Mouse (Mus musculus) G1E (cell line): Measurements from ENCODE around the gene Nudc. TPM values are rescaled to one million over a fixed set of nuclear protein-coding genes. Genes with fewer than 3 reads are reported as not detected.

Source experiments
- ATAC-seq: 2 replicates; pipeline ENCODE4 v1.8.0; 2016; ENCODE audit warnings: mild to moderate bottlenecking; ENCODE audit not compliant: insufficient number of reproducible peaks, poor library complexity, low FRiP score, severe bottlenecking; ENCODE audit errors: extremely low read depth
- DNase-seq: peaks from one replicate; pipeline ENCODE4 v3.0.0; 2012; ENCODE audit warnings: low spot score
- H3K27me3 ChIP-seq: 2 replicates; pipeline ENCODE4 v1.6.1; 2012; ENCODE audit warnings: mild to moderate bottlenecking, low read length, inconsistent platforms; ENCODE audit not compliant: insufficient read depth
- H3K36me3 ChIP-seq: replicated peaks from 2 replicates; pipeline ENCODE3; 2012; ENCODE audit warnings: mild to moderate bottlenecking, inconsistent platforms
- H3K4me1 ChIP-seq: 2 replicates; pipeline ENCODE4 v1.6.1; 2012; ENCODE audit warnings: low read depth, low read length, inconsistent platforms, mixed read lengths; ENCODE audit not compliant: insufficient read depth
- H3K4me3 ChIP-seq: 2 replicates; pipeline ENCODE4 v1.5.1; 2012; ENCODE audit warnings: low read depth, mild to moderate bottlenecking, inconsistent platforms, low read length, moderate library complexity, mixed read lengths
- H3K9me3 ChIP-seq: replicated peaks from 2 replicates; pipeline ENCODE4 v1.6.1; 2012; ENCODE audit warnings: inconsistent platforms
- CTCF ChIP-seq: IDR thresholded peaks from 2 replicates; pipeline ENCODE4 v1.5.1; 2012; ENCODE audit warnings: low read depth, low read length, inconsistent platforms, mixed read lengths
- GATA1 ChIP-seq: IDR thresholded peaks from 2 replicates; pipeline ENCODE4 v1.6.1; 2012; ENCODE audit warnings: borderline replicate concordance, low read length, inconsistent platforms, mixed read lengths
- GATA2 ChIP-seq: IDR thresholded peaks from 2 replicates; pipeline ENCODE4 v1.6.1; 2012; ENCODE audit warnings: low read depth, low read length, inconsistent platforms, borderline replicate concordance
- POLR2AphosphoS5 ChIP-seq: IDR thresholded peaks from 2 replicates; pipeline ENCODE4 v1.6.1; 2012; ENCODE audit warnings: low read depth, low read length, inconsistent platforms; ENCODE audit not compliant: insufficient replicate concordance
- TAL1 ChIP-seq: conservative IDR thresholded peaks from 2 replicates; pipeline ENCODE4 v1.6.1; 2012; ENCODE audit warnings: low read depth, low read length, inconsistent platforms, mixed read lengths
- polyA plus RNA-seq: library from polyadenylated mRNA; stranded (reverse); fragments of >175 nt; gene quantifications from 2 replicates; pipeline ENCODE4 v1.2.3, GENCODE M21; 2012
- total RNA-seq, 2 experiments: library from RNA; stranded (forward) in 1 of 2; stranded (reverse) in 1 of 2; fragments of 200-1000 nt in 1 of 2; fragments of >200 nt in 1 of 2; fragmentation: Nextera tagmentation in 1 of 2; gene quantifications; 2 replicates each; pipeline ENCODE4 v1.2.3; 2014 to 2017

Nudc gene
- total and polyA plus RNA-seq, 3 experiments = 150 to 629 (median 220) TPM

- H3K4me3 ChIP-seq = peak overlapping the region; percentile 92
- H3K9me3 ChIP-seq = no peaks in the 10 kb centered on the region
- no peak for ATAC-seq
- peak; percentile 36 for DNase-seq
- H3K36me3 ChIP-seq = peaks cover 34% of the 10 kb centered on the region
- TF ChIP-seq GATA1 (no peak), POLR2AphosphoS5 (no peak), GATA2 (no peak), TAL1 (no peak), CTCF (no peak)
- H3K27me3 ChIP-seq = no peaks in the 10 kb centered on the region; the same call in 1 of the 2 replicates
- peaks cover 21% of the 10 kb centered on the region for H3K4me1 ChIP-seq
Observed at GRCm38 (mm10) chr4:133574843-133575202, 29.0 kb upstream of the Nudc start.

- H3K27me3 ChIP-seq = no peaks in the 10 kb centered on the region; the same call in 1 of the 2 replicates
- H3K9me3 ChIP-seq = no peaks in the 10 kb centered on the region
- peak within 1 kb of the TSS; percentile 92 for H3K4me3 ChIP-seq
- TF ChIP-seq GATA1 (no peak), CTCF (no peak), GATA2 (no peak), POLR2AphosphoS5 (no peak), TAL1 (no peak)
- peaks cover 17% of the 10 kb centered on the region for H3K4me1 ChIP-seq
- peak; percentile 88 for DNase-seq
- ATAC-seq = peak; percentile 56; the same call in 1 of the 2 replicates
- H3K36me3 ChIP-seq = peaks cover 28% of the 10 kb centered on the region
Observed at GRCm38 (mm10) chr4:133574070-133574842, 28.5 kb upstream of the Nudc start, which contains the start of gene Gpatch3. Gene Gpatch3, plus strand, starts transcription at chr4:133574745.

GRCm38 (mm10) chr4:133570066-133570466 lies 24.3 kb upstream of the Nudc start:
- no peaks in the 10 kb centered on the region for H3K9me3 ChIP-seq
- DNase-seq (no peak), ATAC-seq (no peak)
- H3K4me3 ChIP-seq = no peak overlapping the region
- peaks cover 9% of the 10 kb centered on the region for H3K4me1 ChIP-seq
- H3K27me3 ChIP-seq = no peaks in the 10 kb centered on the region; the same call in 1 of the 2 replicates
- TF ChIP-seq GATA2 (no peak), TAL1 (no peak), GATA1 (no peak), POLR2AphosphoS5 (no peak), CTCF (no peak)
- peaks cover 5% of the 10 kb centered on the region for H3K36me3 ChIP-seq

GRCm38 (mm10) chr4:133569291-133570065 lies 23.7 kb upstream of the Nudc start:
- Histone ChIP-seq H3K36me3 (peaks cover 5% of the 10 kb centered on the region), H3K4me3 (no peak overlapping the region), H3K4me1 (peaks cover 9% of the 10 kb centered on the region), H3K9me3 (peaks cover 1% of the 10 kb centered on the region; the same call in 1 of the 2 replicates), H3K27me3 (no peaks in the 10 kb centered on the region; the same call in 1 of the 2 replicates)
- TF ChIP-seq GATA1 (no peak), GATA2 (no peak), TAL1 (no peak), POLR2AphosphoS5 (no peak), CTCF (no peak)
- ATAC-seq (no peak), DNase-seq (no peak)

- Histone ChIP-seq H3K36me3 (no peaks in the 10 kb centered on the region), H3K27me3 (peaks cover 4% of the 10 kb centered on the region; the same call in 1 of the 2 replicates), H3K4me3 (no peak overlapping the region), H3K9me3 (peaks cover 2% of the 10 kb centered on the region; the same call in 1 of the 2 replicates), H3K4me1 (0 out of 2 replicates have a peak, but pooled peaks cover 3% of the 10 kb centered on the region)
- ATAC-seq (no peak), DNase-seq (no peak)
- TF ChIP-seq TAL1 (no peak), GATA2 (no peak), POLR2AphosphoS5 (no peak), CTCF (no peak), GATA1 (no peak)
Observed at GRCm38 (mm10) chr4:133567251-133567650, 21.5 kb upstream of the Nudc start.

- no peak for DNase-seq
- Histone ChIP-seq H3K4me1 (0 out of 2 replicates have a peak, but pooled peaks cover 3% of the 10 kb centered on the region), H3K4me3 (no peak overlapping the region), H3K36me3 (no peaks in the 10 kb centered on the region), H3K27me3 (peaks cover 20% of the 10 kb centered on the region), H3K9me3 (peaks cover 2% of the 10 kb centered on the region; the same call in 1 of the 2 replicates)
- TF ChIP-seq GATA1 (no peak), TAL1 (no peak), GATA2 (no peak), POLR2AphosphoS5 (no peak), CTCF (no peak)
- no peak for ATAC-seq
Observed at GRCm38 (mm10) chr4:133563123-133563571, 17.4 kb upstream of the Nudc start.
